Mouse (Mus musculus) subcutaneous adipose tissue, adult 2 months (tissue): ENCODE measurements around the gene Slc6a16. TPM values are rescaled to one million over a fixed set of nuclear protein-coding genes. Genes with fewer than 3 reads are reported as not detected.

Experiments
- polyA plus RNA-seq: library from polyadenylated mRNA; depleted of rRNA; stranded (reverse); fragments of >200 nt; gene quantifications from 2 replicates; pipeline ENCODE4 v1.2.3, GENCODE M21; 2012; ENCODE audit warnings: low replicate concordance; rRNA removed

The Slc6a16 gene
- not detected in 2 replicates for polyA plus RNA-seq

GRCm38 (mm10) chr7:45240633-45241388 lies at the start of gene Slc6a16:
Gene Slc6a16, plus strand, starts transcription at chr7:45241085.

DNA sequence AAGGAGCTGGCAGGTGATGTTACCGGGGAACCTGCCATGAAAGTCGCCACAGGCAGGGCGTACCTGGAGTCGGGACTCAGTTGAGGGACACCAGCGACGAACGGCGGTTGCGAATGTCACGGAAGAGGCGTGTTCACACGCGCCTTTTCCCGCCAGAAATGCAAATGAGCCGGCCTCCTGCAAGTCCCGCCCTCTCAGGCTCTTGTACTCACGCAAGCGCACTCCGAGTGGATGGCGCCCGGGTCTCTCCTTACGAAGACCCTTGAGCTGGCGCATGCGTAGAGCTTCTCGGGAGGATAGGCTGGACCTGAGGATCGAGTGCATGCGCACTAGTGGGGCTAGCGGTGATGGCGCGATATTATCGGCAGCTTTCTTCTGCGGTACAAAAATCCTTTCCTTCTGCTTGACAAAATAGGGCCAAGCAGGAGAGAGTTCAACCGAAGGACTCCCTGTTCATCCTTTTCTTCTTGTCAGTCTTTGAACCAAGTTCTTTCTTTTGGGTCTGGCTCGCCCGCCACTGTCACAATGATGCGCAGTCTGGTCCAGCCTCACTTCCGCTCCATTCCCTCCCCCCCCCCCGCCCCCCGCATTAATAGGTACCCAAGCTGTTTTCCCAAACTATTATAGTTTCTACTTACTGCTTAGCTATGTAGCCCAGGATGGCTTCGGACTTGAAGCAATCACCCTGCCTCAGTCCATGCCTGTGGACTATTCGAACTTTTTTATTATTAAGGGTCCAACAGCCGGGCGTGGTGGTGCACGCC lies 36.3 kb upstream of the Slc6a16 start, which contains the start of gene Ccdc155:
Gene Ccdc155, minus strand, starts transcription at position 513 of the 764 bp plus-strand sequence.

DNA sequence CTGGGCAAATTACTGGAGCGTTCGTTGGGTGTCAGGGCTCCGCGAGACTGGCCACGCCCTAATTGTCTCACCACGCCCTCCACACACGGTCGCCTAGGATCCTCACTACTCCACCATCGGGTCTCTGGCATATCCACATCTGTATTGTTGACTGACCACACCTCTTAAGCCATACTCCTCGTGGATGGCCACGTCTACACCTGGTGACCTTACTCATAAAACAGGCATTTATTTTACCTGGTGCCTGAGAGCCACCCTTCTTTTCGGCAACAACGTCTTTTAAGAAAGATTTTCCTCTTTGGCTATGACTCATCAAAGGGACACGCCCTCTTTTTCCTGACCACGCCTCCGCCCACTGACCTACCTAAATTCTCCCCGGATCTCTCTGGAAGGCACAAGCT lies 29.0 kb upstream of the Slc6a16 start, which contains the start of gene Dkkl1:
Gene Dkkl1, minus strand, starts transcription at position 297 of the 401 bp plus-strand sequence.

GRCm38 (mm10) chr7:45215673-45216441 lies 25.0 kb upstream of the Slc6a16 start, which contains the start of gene Tead2:
Gene Tead2, plus strand, starts transcription at chr7:45215753.

DNA sequence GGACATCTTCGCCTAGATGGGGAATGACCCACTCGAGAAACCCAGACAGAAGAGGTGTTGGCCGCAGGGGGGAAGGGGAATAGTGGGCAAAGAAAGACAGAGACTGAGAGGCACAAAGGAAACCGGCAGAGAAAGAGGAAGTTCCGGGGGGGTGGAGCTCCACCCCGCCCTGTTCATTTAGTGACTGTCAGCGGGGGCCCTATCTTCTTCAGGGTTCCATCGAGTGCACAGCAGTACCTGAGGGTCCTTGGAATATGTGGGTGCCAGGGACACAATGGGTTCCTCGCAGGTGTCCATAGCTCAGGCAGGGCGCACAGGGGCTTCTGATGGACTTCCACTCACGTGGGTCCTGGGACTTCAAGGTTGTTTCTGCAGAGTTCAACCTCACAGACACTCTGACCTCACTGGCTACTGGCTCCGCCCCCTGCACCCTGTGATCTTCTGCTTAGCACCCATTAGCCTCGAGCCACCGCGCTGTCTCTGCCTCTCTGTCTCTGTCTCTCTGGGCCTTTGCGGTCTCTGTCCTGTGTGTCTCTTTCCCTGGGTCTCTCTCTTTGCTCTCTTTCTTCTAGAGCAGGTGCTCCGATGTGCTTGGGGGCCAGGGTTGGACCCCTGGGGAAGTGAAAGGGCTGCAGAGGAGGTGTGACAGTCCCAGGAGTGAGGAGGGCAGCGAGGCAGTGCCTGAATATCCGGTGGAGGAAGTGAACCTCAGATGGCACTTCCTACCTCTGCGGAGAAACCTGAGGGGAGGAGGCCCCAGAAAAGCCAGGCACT lies 2.0 kb upstream of the Slc6a16 start, which contains the start of gene Cd37:
Gene Cd37, minus strand, starts transcription at position 393 of the 774 bp plus-strand sequence.

DNA sequence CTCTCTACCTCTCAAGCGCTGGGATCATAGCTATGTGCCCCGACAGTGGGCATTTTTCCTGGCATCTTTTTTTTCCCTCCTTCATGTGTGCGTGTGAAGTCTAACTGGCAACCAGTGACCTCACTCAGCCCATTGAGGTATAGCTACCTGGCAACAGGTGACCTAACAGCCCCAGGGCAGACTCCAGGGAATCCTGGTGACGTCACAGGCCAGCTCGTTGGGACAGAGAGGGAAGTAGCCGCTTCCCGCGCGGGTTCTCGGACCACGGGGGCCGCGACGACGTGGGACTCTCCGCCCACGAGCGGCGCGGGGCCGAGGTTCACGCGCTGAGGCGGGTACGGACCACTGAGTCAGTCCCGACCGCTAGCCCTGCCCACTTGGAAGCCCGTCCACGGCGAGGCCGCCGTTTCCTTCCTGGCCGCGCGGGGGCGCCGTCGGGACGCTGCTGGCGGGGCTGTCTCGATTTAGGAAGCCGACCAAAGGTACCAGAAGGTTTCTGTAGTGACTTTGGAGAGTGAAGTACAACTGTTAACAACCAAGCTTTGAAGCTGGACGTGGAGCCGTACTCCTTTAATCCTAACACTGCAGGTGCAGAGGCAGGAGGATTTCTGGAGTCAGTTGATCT lies 36.4 kb downstream of the Slc6a16 start, which contains the start of gene Slc6a21:
Gene Slc6a21, plus strand, starts transcription at position 378 of the 625 bp plus-strand sequence.

Other genes with a start within 250 kb of the Slc6a16 start
- 111 and 156 TPM in 2 replicates for gene Irf3, start 243.4 kb upstream of the Slc6a16 start, polyA plus RNA-seq
- 30.2 and 45.2 TPM in 2 replicates for gene Bcl2l12, start 242.4 kb upstream of the Slc6a16 start, polyA plus RNA-seq
- 67.6 and 79.5 TPM in 2 replicates for gene Scaf1, start 224.7 kb upstream of the Slc6a16 start, polyA plus RNA-seq
- 286 and 584 TPM in 2 replicates for gene Rras, start 223.1 kb upstream of the Slc6a16 start, polyA plus RNA-seq
- 8.6 and 15.5 TPM in 2 replicates for gene Prr12, start 188.2 kb upstream of the Slc6a16 start, polyA plus RNA-seq
- 68.3 and 84.1 TPM in 2 replicates for gene Nosip, start 178.7 kb upstream of the Slc6a16 start, polyA plus RNA-seq
- gene Prrg2, start 178.4 kb upstream of the Slc6a16 start, polyA plus RNA-seq = 73.3 and 99.8 TPM in 2 replicates
- gene Rcn3, start 148.9 kb upstream of the Slc6a16 start, polyA plus RNA-seq = 89.2 and 448 TPM in 2 replicates
- gene Fcgrt, start 137.2 kb upstream of the Slc6a16 start, polyA plus RNA-seq = 195 and 315 TPM in 2 replicates
- 294 and 506 TPM in 2 replicates for gene Rps11, start 116.6 kb upstream of the Slc6a16 start, polyA plus RNA-seq
- gene Rpl13a, start 112.3 kb upstream of the Slc6a16 start, polyA plus RNA-seq = 1,583 and 3,800 TPM in 2 replicates
- 5.4 and 12.9 TPM in 2 replicates for gene Gm45713, start 104.9 kb upstream of the Slc6a16 start, polyA plus RNA-seq
- gene Flt3l, start 104.7 kb upstream of the Slc6a16 start, polyA plus RNA-seq = 62.3 and 91.9 TPM in 2 replicates
- gene Pih1d1, start 86.8 kb upstream of the Slc6a16 start, polyA plus RNA-seq = 64.1 and 64.9 TPM in 2 replicates
- 35.1 and 56.5 TPM in 2 replicates for gene Aldh16a1, start 86.5 kb upstream of the Slc6a16 start, polyA plus RNA-seq
- 0.08 TPM in 1 of 2 replicates, not detected in the other for gene Slc17a7, start 77.1 kb upstream of the Slc6a16 start, polyA plus RNA-seq
- not detected in 2 replicates for gene Gfy, start 61.5 kb upstream of the Slc6a16 start, polyA plus RNA-seq
- not detected in 2 replicates for gene Pth2, start 60.1 kb upstream of the Slc6a16 start, polyA plus RNA-seq
- 0.09 and 0.14 TPM in 2 replicates for gene Ccdc155, start 36.2 kb upstream of the Slc6a16 start, polyA plus RNA-seq
- 0.17 and 0.73 TPM in 2 replicates for gene Dkkl1, start 28.9 kb upstream of the Slc6a16 start, polyA plus RNA-seq
- gene Tead2, start 25.3 kb upstream of the Slc6a16 start, polyA plus RNA-seq = 30.9 and 110 TPM in 2 replicates
- gene Cd37, start 2.0 kb upstream of the Slc6a16 start, polyA plus RNA-seq = 37.7 and 42.8 TPM in 2 replicates
- gene Slc6a21, start 36.4 kb downstream of the Slc6a16 start, polyA plus RNA-seq = 0.11 TPM in 1 of 2 replicates, not detected in the other
- 20.9 and 38.3 TPM in 2 replicates for gene Trpm4, start 92.7 kb downstream of the Slc6a16 start, polyA plus RNA-seq
- gene Hrc, start 94.2 kb downstream of the Slc6a16 start, polyA plus RNA-seq = 0.30 and 1.2 TPM in 2 replicates
- 2.0 and 2.5 TPM in 2 replicates for gene Ppfia3, start 125.9 kb downstream of the Slc6a16 start, polyA plus RNA-seq
- gene Lin7b, start 129.5 kb downstream of the Slc6a16 start, polyA plus RNA-seq = 4.4 and 34.4 TPM in 2 replicates
- 195 and 299 TPM in 2 replicates for gene Snrnp70, start 154.7 kb downstream of the Slc6a16 start, polyA plus RNA-seq
- 0.07 and 0.18 TPM in 2 replicates for gene Kcna7, start 164.6 kb downstream of the Slc6a16 start, polyA plus RNA-seq
- gene Ntf5, start 172.6 kb downstream of the Slc6a16 start, polyA plus RNA-seq = 0.13 and 1.2 TPM in 2 replicates
- gene Lhb, start 179.7 kb downstream of the Slc6a16 start, polyA plus RNA-seq = not detected in 2 replicates
- 95.5 and 128 TPM in 2 replicates for gene Gys1, start 193.8 kb downstream of the Slc6a16 start, polyA plus RNA-seq
- 41.3 and 83.3 TPM in 2 replicates for gene Ruvbl2, start 197.0 kb downstream of the Slc6a16 start, polyA plus RNA-seq
- gene Ftl1, start 218.8 kb downstream of the Slc6a16 start, polyA plus RNA-seq = 2,999 and 3,958 TPM in 2 replicates
- 94.4 and 133 TPM in 2 replicates for gene Bax, start 225.8 kb downstream of the Slc6a16 start, polyA plus RNA-seq
- 0.20 and 0.76 TPM in 2 replicates for gene Tulp2, start 240.8 kb downstream of the Slc6a16 start, polyA plus RNA-seq
- gene Gm45808, start 245.7 kb downstream of the Slc6a16 start, polyA plus RNA-seq = 5.0 and 20.5 TPM in 2 replicates
- gene Dhdh, start 247.7 kb downstream of the Slc6a16 start, polyA plus RNA-seq = 21.6 and 53.7 TPM in 2 replicates